Mouse (Mus musculus) cerebellum, adult 2 months (tissue): Measurements from ENCODE around the gene Ngfr. TPM values are rescaled to one million over a fixed set of nuclear protein-coding genes. Genes with fewer than 3 reads are reported as not detected.
A peak's percentile ranks its signal among the peaks of the same experiment; 100 is the strongest.

Experiments
- DNase-seq, 2 experiments: peaks; one replicate each; pipeline ENCODE4 v3.0.0; 2021
- H3K27ac ChIP-seq: fragments of 200-500 bp; 2 replicates; pipeline ENCODE4 v1.5.1; 2012; ENCODE audit warnings: low read length, control low read depth, inconsistent platforms; ENCODE audit not compliant: insufficient read depth
- H3K27me3 ChIP-seq: fragments of 200-500 bp; 2 replicates; pipeline ENCODE4 v1.6.1; 2012; ENCODE audit warnings: inconsistent platforms, mild to moderate bottlenecking, low read length, moderate library complexity; ENCODE audit not compliant: control insufficient read depth, insufficient read depth
- H3K4me1 ChIP-seq: fragments of 200-500 bp; 2 replicates; pipeline ENCODE4 v1.6.1; 2011; ENCODE audit warnings: low read length; ENCODE audit not compliant: control insufficient read depth, insufficient read depth
- H3K4me3 ChIP-seq: fragments of 200-500 bp; replicated peaks from 2 replicates; pipeline ENCODE3; 2011; ENCODE audit warnings: mild to moderate bottlenecking, low read depth, low read length, control low read depth; ENCODE audit not compliant: insufficient read depth
- CTCF ChIP-seq: fragments of 200-500 bp; IDR thresholded peaks from 2 replicates; pipeline ENCODE4 v1.5.1; 2011; ENCODE audit warnings: low read depth, mild to moderate bottlenecking, control low read depth, low read length, moderate library complexity, borderline replicate concordance; ENCODE audit not compliant: insufficient read depth
- POLR2A ChIP-seq: fragments of 200-500 bp; IDR thresholded peaks from 2 replicates; pipeline ENCODE4 v1.6.1; 2011; ENCODE audit warnings: low read length, control low read depth, borderline replicate concordance; ENCODE audit not compliant: insufficient read depth
- WGBS: fragments of 180-500 bp; shearing (Covaris S2); methylation state at CpG from one replicate; pipeline ENCODE4 v1.1.7; 2018; 5-methylcytosine and 5-hydroxymethylcytosine counted together
- polyA plus RNA-seq: library from polyadenylated mRNA; depleted of rRNA; stranded (reverse); fragments of >200 nt; gene quantifications from 2 replicates; pipeline ENCODE4 v1.2.3, GENCODE M21; 2012

The Ngfr gene
- polyA plus RNA-seq, 1 experiment: 6.4 TPM

- peaks cover 11% of the 10 kb centered on the region; the same call in 1 of the 2 replicates for H3K4me1 ChIP-seq
- peaks cover under 1% of the 10 kb centered on the region; the same call in 1 of the 2 replicates for H3K27me3 ChIP-seq
- TF ChIP-seq POLR2A (no peak), CTCF (no peak)
- DNase-seq: no peak
- no peak overlapping the region for H3K4me3 ChIP-seq
- H3K27ac ChIP-seq: no peak overlapping the region
- WGBS: 90% methylated on average over 1 of the region's 1 CpGs
Measured at GRCm38 (mm10) chr11:95592691-95593090, 5.2 kb upstream of the Ngfr start.

- Histone ChIP-seq H3K27ac (no peak overlapping the region), H3K4me1 (peaks cover 4% of the 10 kb centered on the region), H3K4me3 (no peak overlapping the region), H3K27me3 (peaks cover 2% of the 10 kb centered on the region; the same call in 1 of the 2 replicates)
- DNase-seq: no peak
- WGBS: 69% methylated on average over 5 of the region's 5 CpGs
- TF ChIP-seq POLR2A (no peak), CTCF (no peak)
Measured at GRCm38 (mm10) chr11:95589195-95589594, 1.7 kb upstream of the Ngfr start.

- under 1% methylated on average over 27 of the region's 27 CpGs for WGBS
- peaks cover 4% of the 10 kb centered on the region for H3K4me1 ChIP-seq
- DNase-seq: no peak
- TF ChIP-seq CTCF: no peak
- TF ChIP-seq POLR2A: no peak
- H3K27ac ChIP-seq: no peak overlapping the region
- peaks cover 2% of the 10 kb centered on the region; the same call in 1 of the 2 replicates for H3K27me3 ChIP-seq
- H3K4me3 ChIP-seq: peak overlapping the region; percentile 24
Measured at GRCm38 (mm10) chr11:95586751-95587422, 648 bp downstream of the Ngfr start.

GRCm38 (mm10) chr11:95586184-95586583 is 1.4 kb downstream of the Ngfr start:
- H3K27me3 ChIP-seq: peaks cover 2% of the 10 kb centered on the region; the same call in 1 of the 2 replicates

GRCm38 (mm10) chr11:95585684-95586083 is 1.9 kb downstream of the Ngfr start:
- H3K4me3 ChIP-seq: no peak overlapping the region
- no peak for DNase-seq
- 5% methylated on average over 15 of the region's 15 CpGs for WGBS
- H3K4me1 ChIP-seq: peaks cover 4% of the 10 kb centered on the region
- TF ChIP-seq CTCF: no peak
- TF ChIP-seq POLR2A: no peak
- H3K27ac ChIP-seq: no peak overlapping the region
- H3K27me3 ChIP-seq: peaks cover 2% of the 10 kb centered on the region; the same call in 1 of the 2 replicates

More at GRCm38 (mm10) chr11:95586184-95586583, 1.4 kb downstream of the Ngfr start:
- H3K4me3 ChIP-seq: peak overlapping the region; percentile 39
- H3K4me1 ChIP-seq: peaks cover 4% of the 10 kb centered on the region
- TF ChIP-seq POLR2A: no peak
- peak; percentile 70 for TF ChIP-seq CTCF
- WGBS: under 1% methylated on average over 25 of the region's 25 CpGs
- no peak overlapping the region for H3K27ac ChIP-seq
- DNase-seq: peak; percentile 67 to 76

- H3K27me3 ChIP-seq: peaks cover 2% of the 10 kb centered on the region; the same call in 1 of the 2 replicates
- WGBS: 9% methylated on average over 24 of the region's 24 CpGs
Measured at GRCm38 (mm10) chr11:95585281-95585680, 2.3 kb downstream of the Ngfr start.

GRCm38 (mm10) chr11:95584651-95585050 is 2.9 kb downstream of the Ngfr start:
- Histone ChIP-seq H3K27ac (no peak overlapping the region), H3K4me1 (peaks cover 4% of the 10 kb centered on the region), H3K27me3 (peaks cover 2% of the 10 kb centered on the region; the same call in 1 of the 2 replicates), H3K4me3 (no peak overlapping the region)
- WGBS: 53% methylated on average over 9 of the region's 9 CpGs
- no peak for DNase-seq
- TF ChIP-seq CTCF (no peak), POLR2A (no peak)

More at GRCm38 (mm10) chr11:95585281-95585680, 2.3 kb downstream of the Ngfr start:
- H3K4me3 ChIP-seq: no peak overlapping the region
- peaks cover 4% of the 10 kb centered on the region for H3K4me1 ChIP-seq
- TF ChIP-seq POLR2A (no peak), CTCF (no peak)
- DNase-seq: no peak
- H3K27ac ChIP-seq: no peak overlapping the region

- Histone ChIP-seq H3K4me1 (peaks cover 4% of the 10 kb centered on the region), H3K27me3 (peaks cover 2% of the 10 kb centered on the region; the same call in 1 of the 2 replicates), H3K4me3 (no peak overlapping the region), H3K27ac (no peak overlapping the region)
- TF ChIP-seq POLR2A: no peak
- TF ChIP-seq CTCF: no peak
- DNase-seq: no peak
- WGBS: 61% methylated on average over 6 of the region's 6 CpGs
Measured at GRCm38 (mm10) chr11:95583396-95583795, 4.1 kb downstream of the Ngfr start.
